Mouse (Mus musculus): Measurements from ENCODE around the gene Jmjd8.

Jmjd8 gene

DNA sequence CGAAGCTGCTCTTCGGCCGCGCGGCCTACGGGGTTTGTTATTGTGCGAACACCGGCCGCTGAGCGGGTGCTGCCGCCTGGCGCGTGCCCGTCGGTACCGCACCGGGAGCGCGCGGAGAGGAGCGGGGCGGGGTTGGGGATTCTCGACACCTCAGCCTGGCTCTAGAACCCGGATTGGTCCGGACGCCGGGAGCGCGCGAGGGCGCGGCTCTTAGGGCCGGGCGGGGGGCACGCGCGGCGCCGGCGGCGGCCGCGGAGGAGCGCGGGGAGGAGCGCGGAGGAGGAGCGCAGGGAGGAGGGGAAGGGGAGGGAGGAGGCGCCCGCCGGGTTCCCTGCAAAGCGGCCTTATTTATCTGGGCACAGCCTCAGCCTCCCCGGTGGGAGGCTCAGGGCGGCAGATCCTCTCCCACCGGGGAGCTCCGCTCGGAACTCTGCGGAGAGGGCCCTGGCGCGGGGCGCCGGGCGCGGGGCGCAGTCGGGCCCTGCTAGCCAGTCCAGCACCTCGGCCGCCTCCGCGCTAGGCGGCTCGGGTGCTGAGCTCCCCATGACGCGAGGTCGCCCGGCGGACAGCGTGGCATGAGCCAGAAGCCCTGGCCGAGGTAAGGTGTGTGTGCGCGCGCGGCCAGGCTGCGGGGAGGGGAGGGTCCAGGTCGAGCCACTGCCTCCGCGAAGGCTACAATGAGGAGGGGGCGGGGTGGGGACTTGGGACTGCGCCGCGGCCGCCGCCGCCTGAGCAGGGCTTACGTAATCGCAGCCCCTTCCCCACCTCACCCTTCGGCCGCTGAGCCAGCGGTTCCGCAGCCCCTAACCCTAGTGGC is 19.7 kb upstream of the Jmjd8 start, which contains the start of gene Fbxl16:
Gene Fbxl16 (plus strand): TSS at position 297 of the 817 bp plus-strand sequence.
- peak; percentile 88 for DNase-seq (ENCODE audit: low spot score)

DNA sequence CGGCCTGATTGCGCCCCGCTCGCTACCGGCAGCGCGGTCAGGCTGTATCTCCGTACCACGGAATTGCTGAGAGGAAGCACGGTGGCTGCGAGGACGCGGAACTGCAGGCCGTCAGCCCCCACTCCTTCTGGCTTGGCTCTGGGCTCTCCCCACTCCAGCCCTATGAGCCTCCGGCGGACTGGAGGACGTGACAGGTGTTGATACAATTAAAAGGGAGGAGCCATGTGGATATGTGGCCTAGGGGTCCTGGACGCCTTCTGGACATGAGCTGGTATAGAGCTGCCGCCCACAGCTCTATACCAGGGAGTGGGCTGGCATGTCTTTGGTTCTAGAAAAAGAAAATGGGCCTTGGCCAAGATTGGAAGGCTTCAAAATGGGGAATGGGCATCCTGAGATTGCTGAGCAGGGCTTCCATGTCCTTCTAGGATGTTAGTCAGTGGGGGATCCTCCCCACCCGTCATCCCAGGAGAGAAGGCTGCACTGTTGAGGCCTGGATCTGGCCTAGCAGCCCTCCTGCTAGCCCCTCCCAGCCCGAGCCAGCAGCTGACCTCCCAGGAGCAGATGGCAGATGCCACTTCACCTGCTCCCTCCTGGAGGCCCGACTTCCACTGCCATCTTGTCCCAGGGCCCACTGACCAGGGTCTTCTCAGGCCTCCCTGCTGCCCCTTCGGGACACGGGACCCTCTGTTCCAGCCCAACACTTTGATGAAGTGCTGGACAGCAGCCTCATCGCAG is 18.9 kb upstream of the Jmjd8 start:
- no peak for DNase-seq (ENCODE audit: low spot score)

DNA sequence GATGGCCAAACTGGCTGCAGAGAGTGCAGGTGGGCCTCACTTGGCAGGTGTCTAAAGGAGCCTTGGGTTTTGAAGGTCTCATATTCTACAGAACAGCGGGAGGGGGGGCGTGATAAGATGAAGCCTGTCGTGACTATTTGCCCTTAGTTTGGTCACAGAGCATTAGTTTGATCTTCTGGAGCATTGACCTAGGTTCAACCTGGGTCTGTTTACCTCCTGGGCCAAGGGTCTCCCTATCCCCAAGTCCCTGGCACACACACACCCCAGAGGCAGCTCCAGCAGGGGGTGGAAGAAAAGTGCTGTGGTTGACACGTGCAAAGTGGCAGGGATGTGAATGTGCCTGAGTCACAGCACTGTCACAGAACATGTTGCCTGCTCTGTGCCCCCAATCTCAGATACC is 17.8 kb upstream of the Jmjd8 start:
- DNase-seq (ENCODE audit: low spot score), result no peak

DNA sequence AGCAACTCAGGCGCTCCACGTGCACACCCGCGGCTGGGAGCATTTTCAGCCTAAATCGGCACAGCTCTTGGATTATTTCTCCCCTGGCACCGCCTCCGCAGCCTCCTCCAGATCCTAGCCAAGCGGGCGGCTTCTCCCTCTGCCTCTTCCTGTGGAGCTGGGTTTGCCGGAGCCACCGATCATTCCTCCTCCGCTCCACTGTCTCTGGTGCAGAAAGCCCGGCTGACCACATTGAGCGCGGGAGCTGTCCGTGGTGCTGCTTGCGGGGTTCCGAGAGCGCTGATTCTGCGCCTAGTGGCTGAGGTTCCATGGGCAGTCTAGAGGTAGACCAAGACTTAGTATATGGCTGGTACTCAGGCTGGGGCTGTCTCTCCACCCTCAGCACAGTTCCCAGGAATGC is 15.2 kb upstream of the Jmjd8 start:
- DNase-seq (ENCODE audit: low spot score), result peak; percentile 81

DNA sequence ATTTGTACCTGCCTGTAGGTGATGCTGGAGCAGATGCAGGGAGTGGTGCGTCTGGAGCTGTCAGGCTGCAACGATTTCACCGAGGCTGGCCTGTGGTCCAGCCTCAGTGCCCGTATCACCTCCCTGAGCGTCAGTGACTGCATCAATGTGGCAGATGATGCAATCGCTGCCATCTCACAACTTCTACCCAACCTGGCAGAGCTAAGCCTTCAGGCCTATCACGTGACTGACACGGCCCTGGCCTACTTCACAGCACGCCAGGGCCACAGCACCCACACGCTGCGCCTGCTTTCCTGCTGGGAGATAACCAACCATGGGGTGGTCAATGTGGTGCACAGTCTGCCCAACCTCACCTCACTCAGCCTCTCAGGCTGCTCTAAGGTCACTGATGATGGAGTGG is 11.0 kb upstream of the Jmjd8 start:
- no peak for DNase-seq (ENCODE audit: low spot score)

DNA sequence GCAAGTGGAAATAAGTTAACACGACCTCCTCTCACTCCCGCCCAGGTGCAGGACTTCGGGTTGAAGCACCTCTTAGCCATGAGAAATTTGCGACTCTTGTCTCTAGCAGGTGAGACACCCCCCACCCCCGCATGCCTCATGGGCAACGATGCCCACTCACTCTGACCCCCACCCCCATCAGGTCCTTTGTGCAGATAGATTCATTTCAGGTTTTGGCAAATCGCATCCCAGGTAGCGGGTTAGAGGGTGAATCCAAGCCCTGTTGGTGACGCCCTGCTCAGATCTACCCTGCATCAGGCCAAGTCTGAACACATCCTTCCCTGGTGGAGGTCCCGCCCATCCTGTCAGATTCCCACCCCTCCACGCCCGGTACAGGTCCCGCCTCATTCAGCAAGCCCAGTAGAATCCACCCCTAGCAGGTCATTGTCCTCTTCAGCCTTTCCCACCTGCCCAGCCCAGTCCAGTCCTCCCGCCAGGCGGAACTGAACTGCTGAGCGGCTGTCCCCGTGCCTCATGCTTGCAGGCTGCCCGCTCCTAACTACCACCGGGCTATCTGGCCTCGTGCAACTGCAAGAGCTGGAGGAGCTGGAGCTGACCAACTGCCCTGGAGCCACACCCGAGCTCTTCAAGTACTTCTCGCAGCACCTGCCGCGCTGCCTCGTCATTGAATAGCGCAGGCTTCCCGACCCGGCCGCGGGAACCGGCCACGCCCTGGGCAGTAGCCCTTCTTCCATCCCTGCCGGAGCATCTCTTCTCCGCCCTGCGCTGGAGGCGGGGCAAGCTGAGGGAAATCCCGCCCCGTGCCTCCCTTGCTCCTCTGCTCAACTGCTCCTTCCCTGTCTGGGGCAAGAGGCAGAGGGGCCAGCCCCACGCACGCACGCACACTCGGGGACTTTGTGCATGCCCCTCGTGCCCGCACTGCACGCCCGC is 9.6 kb upstream of the Jmjd8 start:
- DNase-seq (ENCODE audit: low spot score), result no peak

DNA sequence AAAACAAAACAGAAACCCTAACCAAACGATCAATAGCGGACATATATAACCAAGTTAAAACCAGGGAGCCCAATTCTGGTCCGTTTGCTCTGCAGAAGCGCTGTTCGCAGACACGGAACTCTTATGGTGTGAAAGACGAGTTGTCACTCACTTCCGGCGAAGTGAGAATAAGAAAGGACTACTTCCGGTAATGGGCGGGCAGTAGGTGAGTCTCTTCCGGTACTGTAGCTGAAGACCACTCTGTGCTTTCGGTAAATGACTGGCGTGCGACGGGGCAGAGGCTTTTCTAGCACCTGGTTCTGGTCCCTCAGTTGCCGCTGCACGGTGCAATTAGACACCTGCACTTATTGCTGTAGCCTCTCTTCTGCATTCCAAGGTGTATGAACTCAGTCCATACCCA is 5.2 kb upstream of the Jmjd8 start, which contains the start of gene Wdr24:
Gene Wdr24 (plus strand): TSS at position 176 of the 400 bp plus-strand sequence.
- DNase-seq (ENCODE audit: low spot score), result peak; percentile 86

DNA sequence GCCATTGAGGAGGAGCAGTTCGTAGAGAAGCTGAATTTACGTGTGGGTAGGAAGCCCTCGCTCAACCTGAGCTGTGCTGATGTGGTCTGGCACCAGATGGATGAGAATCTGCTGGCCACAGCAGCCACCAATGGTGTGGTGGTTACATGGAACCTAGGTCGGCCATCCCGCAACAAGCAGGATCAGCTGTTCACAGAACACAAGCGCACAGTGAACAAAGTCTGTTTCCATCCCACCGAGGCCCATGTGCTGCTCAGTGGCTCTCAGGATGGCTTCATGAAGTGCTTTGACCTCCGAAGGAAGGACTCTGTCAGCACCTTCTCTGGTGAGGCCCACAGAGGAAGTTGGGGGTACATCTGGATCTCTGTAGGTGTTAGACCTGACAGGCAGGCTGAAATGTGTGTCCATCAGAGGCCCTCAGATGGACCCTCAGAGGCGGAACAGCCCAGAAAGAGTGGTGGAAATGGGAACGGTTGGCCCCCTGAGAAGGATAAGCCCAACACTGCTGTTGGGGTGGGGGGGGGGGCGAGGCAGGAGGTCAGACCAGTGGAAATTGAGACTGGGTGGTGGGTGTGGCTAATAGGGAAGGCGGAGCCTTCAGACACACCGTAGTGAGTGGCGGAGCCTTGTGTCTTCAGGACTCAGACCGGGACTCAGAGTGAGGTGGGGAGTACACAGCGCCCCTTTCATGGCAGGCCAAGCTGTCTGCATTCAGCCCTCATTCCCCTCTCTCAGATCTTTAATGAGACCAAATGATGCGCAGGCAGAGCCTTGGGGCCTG is 4.1 kb upstream of the Jmjd8 start:
- no peak for DNase-seq (ENCODE audit: low spot score)

DNA sequence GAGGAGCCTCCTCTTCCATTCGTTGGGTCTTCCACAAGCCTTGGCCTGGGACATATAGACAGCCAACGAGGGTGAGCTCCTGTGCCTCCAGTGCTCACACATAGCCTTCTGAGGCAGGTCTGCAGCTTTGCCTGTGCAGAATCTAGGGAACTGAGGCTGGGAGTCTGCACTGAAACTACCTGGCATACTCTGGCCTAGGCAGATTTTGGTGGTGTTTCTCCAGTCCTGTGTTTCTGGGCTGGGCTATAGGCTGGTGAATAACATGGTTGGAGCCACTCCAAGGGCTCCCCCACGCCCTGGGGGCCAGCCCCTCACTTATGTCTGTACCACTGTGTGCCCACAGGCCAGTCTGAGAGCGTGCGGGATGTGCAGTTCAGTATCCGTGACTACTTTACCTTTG is 3.4 kb upstream of the Jmjd8 start:
- DNase-seq (ENCODE audit: low spot score), result no peak

DNA sequence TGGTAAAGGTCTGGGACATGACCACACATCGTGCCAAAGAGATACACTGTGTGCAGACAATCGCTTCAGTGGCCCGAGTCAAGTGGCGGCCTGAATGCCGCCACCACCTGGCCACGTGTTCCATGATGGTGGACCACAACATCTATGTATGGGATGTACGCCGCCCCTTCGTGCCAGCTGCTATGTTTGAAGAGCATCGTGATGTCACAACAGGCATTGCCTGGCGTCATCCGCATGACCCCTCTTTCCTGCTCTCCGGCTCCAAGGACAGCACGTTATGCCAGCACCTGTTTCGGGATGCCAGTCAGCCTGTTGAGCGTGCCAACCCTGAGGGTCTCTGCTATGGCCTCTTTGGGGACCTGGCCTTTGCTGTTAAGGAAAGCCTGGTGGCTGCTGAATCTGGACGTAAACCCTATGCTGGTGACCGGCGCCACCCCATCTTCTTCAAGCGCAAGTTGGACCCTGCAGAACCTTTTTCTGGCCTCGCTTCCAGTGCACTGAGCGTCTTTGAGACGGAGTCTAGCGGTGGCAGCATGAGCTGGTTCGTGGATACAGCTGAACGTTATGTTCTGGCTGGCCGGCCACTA is 2.6 kb upstream of the Jmjd8 start:
- no peak for DNase-seq (ENCODE audit: low spot score)

DNA sequence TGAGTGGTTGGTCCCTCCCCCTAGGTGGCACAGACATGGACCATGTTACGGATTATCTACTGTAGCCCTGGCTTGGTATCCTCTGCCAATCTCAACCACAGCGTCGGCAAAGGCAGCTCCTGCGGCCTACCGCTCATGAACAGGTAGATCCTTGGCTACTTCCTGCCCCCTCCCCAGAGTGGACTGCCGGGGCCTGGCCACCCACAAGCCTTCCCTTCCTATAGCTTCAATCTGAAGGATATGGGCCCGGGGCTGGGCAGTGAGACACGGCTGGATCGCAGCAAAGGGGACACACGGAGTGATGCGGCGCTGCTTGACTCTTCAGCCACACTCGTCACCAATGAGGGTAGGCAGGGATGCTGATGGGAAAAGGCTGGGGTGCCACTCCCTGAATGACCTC is 1.7 kb upstream of the Jmjd8 start:
- no peak for DNase-seq (ENCODE audit: low spot score)

DNA sequence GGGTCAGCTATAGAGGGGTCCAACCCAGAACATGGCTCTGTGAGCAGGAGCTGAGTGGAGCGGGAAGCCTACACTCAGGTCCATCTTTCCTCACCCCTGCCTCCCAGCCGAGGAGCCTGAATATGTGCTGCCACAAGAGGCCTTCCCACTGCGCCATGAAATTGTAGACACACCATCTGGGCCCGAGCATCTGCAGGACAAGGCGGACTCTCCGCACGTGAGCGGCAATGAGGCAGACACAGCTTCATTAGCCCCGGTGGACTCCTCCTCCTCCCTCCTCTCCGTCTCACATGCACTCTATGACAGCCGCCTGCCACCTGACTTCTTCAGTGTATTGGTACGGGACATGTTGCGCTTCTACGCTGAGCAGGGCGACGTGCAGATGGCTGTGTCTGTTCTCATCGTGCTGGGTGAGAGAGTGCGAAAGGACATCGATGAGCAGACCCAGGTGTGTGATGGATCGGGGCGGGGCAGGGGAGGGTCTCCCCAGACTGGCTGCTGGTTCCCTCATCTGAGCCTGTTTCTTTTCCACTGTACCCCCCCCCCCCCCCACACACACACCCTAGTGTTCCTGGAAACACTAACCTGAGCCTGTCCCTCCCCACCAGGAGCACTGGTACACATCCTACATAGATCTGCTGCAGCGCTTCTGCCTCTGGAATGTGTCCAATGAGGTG is 983 bp upstream of the Jmjd8 start:
- DNase-seq (ENCODE audit: low spot score), result no peak

DNA sequence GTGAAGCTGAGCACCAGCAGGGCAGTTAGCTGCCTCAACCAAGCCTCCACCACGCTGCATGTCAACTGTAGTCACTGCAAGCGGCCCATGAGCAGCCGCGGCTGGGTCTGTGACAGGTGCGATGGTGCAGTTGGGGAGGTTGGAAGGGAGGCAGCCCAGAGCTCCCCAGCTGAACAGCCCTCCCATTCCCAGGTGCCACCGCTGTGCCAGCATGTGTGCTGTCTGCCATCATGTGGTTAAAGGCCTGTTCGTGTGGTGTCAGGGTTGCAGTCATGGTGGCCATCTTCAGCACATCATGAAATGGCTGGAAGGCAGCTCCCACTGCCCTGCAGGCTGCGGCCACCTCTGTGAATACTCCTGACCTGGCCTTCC is 458 bp upstream of the Jmjd8 start:
- no peak for DNase-seq (ENCODE audit: low spot score)

DNA sequence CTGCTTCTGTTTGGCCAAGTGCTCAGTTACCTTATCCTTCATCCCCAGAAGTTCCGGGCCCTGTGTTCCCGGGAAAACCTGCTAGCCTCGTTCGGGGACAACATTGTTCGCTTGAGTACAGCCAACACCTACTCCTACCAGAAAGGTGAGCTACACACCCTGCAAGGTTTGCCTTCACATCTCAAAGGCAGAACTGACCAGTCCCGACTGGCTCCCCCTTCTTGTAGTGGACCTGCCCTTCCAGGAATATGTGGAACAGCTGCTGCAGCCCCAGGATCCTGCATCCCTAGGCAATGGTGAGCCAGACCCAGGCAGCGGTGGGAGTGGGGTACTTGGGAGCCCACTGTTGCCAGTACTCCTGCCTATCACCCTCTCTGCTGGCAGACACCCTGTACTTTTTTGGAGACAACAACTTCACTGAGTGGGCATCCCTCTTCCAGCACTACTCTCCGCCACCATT is 921 bp downstream of the Jmjd8 start:
- no peak for DNase-seq (ENCODE audit: low spot score)

DNA sequence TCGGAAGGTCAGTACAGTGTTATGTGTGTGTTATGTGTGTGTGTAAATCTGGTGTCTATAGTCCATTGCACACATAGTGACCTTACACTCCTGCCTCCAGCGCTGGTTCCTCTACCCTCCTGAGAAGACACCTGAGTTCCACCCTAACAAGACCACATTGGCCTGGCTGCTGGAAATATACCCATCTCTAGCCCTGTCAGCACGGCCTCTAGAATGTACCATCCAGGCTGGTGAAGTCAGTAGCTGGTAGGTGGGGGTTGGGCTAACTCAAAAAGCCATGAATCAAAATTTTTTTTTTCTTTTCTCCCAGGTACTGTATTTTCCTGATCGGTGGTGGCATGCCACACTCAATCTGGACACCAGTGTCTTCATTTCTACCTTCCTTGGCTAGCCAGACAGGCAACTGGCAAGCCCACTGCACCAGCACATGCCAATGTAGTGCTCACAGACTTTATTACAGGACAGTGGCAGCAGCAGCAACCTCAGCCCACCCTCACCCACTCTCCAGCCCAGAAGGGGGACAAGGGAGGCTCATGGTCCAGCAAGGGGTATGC is 1.6 kb downstream of the Jmjd8 start:
- no peak for DNase-seq (ENCODE audit: low spot score)

DNA sequence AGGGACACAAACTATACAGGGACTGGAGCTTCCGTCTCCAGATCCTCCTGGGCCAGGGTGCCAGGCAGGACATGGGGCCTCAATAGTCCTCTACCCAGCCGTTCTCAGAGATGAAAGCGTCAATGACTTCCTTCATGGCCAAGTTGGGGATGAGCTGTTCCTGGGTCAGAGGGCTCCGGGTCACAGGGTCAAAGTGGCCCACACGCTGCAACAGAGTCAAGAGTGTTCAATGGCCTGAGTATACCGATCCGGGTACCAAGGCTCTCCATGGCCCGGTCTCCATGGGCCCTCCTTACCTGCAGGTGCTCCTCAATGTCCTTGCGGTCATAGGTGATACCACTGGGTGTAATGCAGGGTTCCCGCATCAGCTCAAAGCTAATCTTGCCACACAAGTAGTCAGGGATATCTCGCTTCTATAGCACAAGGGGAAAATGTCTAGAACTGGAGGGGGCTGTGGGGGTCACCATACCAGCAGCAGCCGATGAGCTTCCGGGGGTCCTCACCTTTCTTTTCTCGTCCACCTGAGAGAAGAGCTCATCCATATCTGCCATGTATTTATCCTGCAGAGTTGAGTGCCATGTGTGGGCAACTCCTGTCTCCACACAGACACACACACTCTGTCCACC is 2.3 kb downstream of the Jmjd8 start:
- no peak for DNase-seq (ENCODE audit: low spot score)

DNA sequence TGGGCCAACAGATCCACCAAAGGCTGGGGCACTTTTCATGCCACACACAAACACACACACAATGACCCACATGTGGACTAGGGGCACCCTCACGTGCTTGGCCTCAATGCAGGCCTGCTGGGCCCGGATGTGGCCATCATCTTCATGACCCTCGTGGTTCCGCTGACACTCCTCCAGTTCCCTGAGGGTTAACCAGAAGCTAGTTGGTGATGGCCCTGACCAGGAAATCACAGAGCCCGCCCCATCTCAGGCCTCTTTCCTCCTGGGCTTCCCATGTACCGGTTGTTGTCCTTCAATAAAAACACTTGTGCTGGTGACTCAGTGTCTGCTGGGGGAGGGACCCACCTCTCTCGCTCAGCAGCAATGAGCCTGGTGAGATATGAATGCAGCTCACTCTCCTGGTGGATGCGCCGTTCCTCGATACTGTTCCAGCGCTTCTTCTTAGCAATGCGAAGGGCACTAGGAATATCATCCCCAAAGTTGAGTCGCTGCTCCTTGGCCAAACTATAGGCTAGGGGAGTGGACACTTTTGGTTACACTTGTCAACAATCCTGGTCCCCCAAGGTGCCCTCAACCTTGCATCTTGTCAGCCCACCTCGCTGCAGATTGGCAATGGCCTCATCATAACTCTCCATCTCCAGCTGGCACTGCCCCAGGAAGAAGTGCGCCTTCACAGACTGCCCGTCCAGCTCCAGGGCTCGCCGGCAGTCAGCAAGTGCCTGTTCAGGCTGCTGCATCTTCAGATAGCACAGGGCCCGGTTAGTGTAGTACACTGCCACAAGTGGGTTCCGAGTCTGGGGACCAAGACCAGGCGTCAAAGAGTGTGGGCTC is 3.0 kb downstream of the Jmjd8 start:
- no peak for DNase-seq (ENCODE audit: low spot score)

DNA sequence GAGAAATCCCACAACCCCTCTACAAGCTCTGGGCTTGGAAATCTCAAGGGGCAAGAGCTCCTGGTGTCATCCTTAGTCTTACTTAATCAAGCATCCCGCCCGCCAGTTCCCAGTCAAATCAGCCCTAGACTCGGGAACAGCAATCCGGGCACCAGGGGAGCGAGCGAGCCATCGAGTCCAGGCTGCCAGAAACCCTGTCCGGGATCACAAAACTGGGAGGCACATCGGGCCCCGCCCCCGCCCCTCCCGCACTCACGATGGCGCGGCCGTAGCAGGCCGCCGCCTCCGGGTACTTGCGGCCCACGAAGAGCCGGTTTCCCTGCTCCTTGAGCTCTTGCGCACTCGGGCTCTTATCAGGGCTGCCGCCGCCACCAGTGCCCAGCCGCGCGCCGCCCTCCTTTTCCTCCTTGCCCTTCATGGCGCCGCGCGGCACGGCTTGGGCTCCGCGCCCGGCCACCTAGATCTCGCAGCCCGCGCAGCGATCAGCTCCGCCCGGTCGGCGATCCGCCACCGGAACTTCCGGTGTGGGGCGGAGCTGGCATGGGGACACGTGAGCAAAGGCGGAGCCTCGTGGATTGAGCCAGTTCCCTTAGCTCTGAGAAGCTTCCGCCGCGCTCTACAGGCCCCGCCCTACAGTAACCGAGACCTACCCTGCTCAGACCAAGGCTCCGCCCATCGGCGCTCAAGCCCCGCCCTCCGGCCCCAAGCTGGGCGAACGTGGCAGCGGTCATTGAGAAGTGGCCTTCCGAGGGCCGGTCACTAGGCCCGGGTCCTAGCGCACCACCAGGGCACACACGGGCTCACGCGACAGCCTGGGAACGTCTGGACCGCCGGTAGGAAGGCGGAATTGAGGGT is 4.0 kb downstream of the Jmjd8 start:
- peak; percentile 99 for DNase-seq (ENCODE audit: low spot score)

Data from layer of hippocampus, adult 11-12 months (tissue).